Mouse (Mus musculus) effector memory CD4-positive, alpha-beta T cell, adult 7 months (primary cell): ENCODE data around the gene Calhm1. TPM values are rescaled to one million over a fixed set of nuclear protein-coding genes. Genes with fewer than 3 reads are reported as not detected.

ENCODE experiments used
- polyA plus RNA-seq: library from polyadenylated mRNA; unstranded; fragments of 100-300 nt; shearing (Covaris generic); gene quantifications from one replicate; pipeline ENCODE4 v1.2.1, GENCODE M21; 2017

The Calhm1 gene
- not detected for polyA plus RNA-seq

GRCm38 (mm10) chr19:47144154-47144553 lies at the start of gene Calhm1:
Gene Calhm1, minus strand, starts transcription at chr19:47144254.

GRCm38 (mm10) chr19:47178431-47179271 lies 34.6 kb upstream of the Calhm1 start, which contains the start of gene Neurl1a:
Gene Neurl1a, plus strand, starts transcription at chr19:47178820.

DNA sequence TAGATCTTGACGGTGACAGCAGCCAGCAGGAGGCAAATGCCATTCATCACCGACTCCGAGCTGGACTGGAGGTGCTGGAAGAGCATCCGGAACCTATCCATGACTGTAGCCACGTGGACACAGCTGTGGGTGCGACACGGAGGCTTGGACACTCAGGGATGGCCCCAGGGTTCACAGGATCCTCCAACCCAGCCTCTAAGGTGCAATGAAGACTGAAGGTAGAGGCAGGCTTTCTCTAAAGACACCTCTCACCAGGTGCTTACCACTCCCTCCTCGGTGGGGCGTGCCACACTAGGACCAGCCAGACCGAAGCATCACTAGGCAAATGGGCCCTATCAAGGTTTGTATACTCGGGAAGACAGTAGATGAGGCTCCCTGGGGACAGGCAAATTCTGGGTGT lies 13.6 kb upstream of the Calhm1 start, which contains the start of gene Calhm3:
Calhm3 (minus strand) TSS at position 101 of the 400 bp plus-strand sequence.

GRCm38 (mm10) chr19:47137771-47138421 lies 6.2 kb downstream of the Calhm1 start, which contains the start of gene Calhm2:
Gene Calhm2, minus strand, starts transcription at chr19:47138294.

Other genes starting within 250 kb of the Calhm1 start
- 0.12 TPM for gene Ina, start 129.6 kb downstream of the Calhm1 start, polyA plus RNA-seq
- gene Nt5c2, start 129.1 kb downstream of the Calhm1 start, polyA plus RNA-seq, result 84.5 TPM
- gene Pcgf6, start 93.3 kb downstream of the Calhm1 start, polyA plus RNA-seq, result 30.5 TPM
- 25.1 TPM for gene Taf5, start 76.5 kb downstream of the Calhm1 start, polyA plus RNA-seq
- gene Usmg5, start 53.6 kb downstream of the Calhm1 start, polyA plus RNA-seq, result 539 TPM
- gene Pdcd11, start 53.5 kb downstream of the Calhm1 start, polyA plus RNA-seq, result 15.5 TPM
- gene Calhm2, start 6.0 kb downstream of the Calhm1 start, polyA plus RNA-seq, result 3.6 TPM
- not detected for gene Calhm3, start 13.5 kb upstream of the Calhm1 start, polyA plus RNA-seq
- gene Neurl1a, start 34.6 kb upstream of the Calhm1 start, polyA plus RNA-seq, result 0.65 TPM